Mouse (Mus musculus): ENCODE results near the gene Cpxm1.
A peak's percentile ranks its signal among the peaks of the same experiment; 100 is the strongest.

DNA sequence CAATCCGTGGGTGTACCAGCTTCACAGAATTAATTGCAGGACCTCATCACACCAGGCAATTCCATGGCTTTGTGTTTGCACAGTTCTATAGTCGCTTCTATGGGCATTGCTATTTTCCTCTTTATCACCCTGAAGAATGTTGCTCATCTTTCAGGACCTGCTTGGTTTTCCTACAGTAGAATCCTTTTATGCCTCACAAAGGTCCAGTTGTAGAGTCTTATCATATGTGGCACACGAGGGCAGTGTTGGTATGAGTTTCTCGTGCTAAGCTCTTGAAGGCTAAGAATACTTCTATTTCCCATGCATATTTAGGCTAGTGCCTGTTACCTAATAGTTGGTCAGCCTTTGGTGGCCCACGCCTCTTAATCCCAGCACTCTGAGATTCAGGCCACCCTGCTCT is 27.7 kb upstream of the Cpxm1 start:
- TF ChIP-seq CTCF (IDR thresholded peaks at IDR 0.05; ENCODE audit: low read depth) = peak; percentile 32
- TF ChIP-seq EP300 (IDR thresholded peaks at IDR 0.05; ENCODE audit: low read depth) = no peak
